Mouse (Mus musculus) kidney, postnatal 14 days (tissue): ENCODE results near the gene Ttc14.
A peak's percentile ranks its signal among the peaks of the same experiment; 100 is the strongest.

Source experiments
- DNase-seq: peaks from one replicate; pipeline ENCODE4 v3.0.0; 2022; ENCODE audit warnings: mixed read lengths

Ttc14 gene

DNA sequence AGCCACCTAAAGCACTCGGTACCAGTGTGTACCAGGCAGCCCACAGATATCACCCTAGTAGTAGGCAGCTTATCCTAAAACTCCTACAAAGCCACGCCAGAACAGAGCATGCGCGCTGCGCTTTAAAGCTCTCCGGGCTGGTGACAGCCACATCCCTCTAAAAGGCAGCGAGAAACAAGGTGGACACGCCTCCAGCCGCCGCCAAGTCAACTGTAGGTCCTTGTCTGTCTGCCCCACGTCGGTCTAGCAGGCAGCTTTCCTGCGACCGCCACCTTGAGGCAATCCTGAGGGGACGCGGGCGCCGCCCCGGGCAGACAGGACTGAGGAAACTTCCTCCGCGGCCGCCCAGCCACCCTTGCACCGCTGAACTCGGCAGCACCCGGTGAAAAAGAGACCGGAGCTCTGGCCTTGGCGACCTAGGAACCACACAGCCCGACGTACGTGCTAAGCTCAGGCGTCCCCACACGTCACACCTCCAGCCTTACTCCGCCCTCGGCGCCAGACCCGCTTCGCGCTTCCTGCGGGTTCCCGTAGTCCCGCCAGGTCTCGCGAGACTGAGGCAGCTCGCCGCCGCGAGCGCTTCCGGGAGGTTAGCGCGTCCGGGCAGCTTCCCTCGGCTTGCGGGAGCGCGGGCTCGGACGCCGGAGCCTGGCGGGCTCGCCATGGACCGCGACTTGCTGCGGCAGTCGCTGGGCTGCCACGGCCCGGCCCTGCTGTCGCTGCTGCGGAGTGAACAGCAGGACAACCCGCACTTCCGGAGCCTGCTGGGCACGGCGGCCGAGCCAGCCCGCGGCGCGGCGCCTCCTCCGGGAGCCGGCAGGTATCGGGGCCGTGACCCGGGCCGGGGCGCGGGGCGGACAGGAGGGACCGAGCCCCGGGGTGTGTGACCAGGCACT is at the start of gene Ttc14:
Ttc14 (plus strand) TSS at position 216 of the 896 bp plus-strand sequence.
- DNase-seq: peak; percentile 97

GRCm38 (mm10) chr3:33790975-33791374 is 8.7 kb upstream of the Ttc14 start:
- DNase-seq: no peak

- no peak for DNase-seq
Measured at GRCm38 (mm10) chr3:33800513-33800820, 835 bp downstream of the Ttc14 start.

DNA sequence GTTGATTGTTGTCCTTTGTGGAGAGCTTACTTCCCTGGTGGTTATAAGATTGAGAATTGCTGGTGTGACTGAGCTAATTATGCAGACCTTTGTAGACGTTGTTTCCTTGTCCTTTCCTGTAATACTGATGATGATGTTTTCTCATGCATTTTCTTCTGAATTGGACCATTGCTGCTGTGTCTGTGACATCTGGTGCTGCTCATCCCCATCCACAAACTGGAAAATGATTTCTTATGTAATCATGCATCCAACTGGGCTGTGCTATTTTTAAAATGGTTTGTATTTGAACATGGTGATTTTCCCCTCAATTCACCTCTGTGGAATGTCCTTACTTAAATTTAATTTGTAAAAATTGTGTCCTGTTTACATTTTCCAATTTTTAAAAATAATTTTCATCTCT is 7.5 kb downstream of the Ttc14 start:
- DNase-seq: no peak

DNA sequence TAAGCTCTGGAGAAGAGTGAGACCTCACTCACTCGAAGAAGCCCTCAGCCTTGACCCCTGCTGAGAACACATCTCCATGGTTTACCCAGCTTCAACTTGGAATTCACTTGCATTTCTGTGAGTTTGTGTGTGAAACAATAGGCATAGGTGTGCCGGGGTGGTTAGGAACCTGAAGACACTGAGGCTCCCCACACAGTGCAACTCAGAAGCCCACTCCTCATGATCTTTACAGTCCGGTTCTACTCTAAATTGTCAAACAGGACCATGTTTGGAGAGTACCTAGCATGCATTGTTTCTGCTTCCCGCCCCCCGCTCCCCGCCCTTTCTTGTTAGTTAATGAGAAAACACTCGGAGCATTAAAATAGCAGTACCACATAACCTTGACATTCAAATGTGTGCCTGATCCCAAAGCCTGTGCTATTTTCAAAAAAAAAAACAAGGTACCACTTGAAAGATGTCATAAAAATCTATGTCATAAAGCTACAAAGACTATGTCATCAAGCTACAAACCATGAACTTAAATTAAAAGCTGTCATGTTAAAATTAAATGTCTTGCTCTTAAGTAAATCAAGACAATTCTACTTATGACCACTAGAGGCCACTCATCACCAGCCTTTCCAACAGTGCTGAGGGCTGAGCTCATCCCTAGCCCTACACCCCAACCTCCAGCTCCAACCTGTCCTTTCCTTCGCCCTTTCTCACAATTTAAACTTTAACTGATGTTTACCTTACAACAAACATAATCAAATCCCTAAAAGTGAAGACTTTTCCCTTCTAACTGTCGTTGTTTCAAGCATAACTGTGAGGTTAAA is 24.7 kb downstream of the Ttc14 start:
- DNase-seq: peak; percentile 48

- no peak for DNase-seq
Measured at GRCm38 (mm10) chr3:33832351-33832750, 32.7 kb downstream of the Ttc14 start.

GRCm38 (mm10) chr3:33836576-33836975 is 36.9 kb downstream of the Ttc14 start:
- no peak for DNase-seq

- no peak for DNase-seq
Measured at GRCm38 (mm10) chr3:33838877-33839276, 39.2 kb downstream of the Ttc14 start.

DNA sequence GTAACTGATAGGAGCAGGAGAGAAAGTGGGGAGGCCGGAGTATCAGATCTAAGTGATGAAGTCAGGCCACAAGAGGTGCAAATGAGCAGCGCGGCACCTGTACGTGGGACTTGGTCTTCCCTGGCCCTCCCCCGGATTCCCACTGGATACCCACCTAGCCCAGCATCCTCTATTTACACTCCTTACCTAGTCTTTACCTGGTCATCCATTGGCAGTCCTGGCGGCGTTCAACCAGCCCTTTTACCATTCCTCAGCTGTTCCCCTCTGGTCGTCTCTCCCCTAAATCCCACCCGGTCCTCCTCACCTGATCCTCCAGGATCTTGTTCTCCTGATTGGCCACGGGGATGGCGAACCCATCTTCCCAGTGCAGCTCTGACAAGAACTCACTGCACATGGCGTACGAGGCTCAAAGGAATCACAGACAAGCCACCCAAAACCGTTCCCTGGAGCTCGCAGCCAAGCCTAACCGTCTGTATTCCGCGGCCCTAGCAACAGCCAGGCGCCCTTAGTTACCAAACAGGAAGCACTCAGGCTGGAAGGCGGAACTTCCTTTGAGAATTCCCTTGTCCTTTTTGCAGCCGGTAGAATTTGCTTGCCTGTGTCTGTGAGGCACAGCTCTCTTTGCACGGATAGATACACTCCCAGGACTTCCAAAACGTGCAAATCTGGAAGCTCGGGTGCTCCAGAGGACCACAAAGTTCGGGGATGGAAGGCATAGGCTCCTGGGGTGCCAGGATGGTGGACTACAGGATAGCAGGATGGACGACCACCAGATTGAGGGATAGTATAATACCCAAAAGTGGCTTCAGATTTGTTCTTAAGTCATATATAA is 44.4 kb downstream of the Ttc14 start, which contains the start of gene Ccdc39:
Ccdc39 (minus strand) TSS at position 510 of the 832 bp plus-strand sequence.
- peak; percentile 79 for DNase-seq

DNA sequence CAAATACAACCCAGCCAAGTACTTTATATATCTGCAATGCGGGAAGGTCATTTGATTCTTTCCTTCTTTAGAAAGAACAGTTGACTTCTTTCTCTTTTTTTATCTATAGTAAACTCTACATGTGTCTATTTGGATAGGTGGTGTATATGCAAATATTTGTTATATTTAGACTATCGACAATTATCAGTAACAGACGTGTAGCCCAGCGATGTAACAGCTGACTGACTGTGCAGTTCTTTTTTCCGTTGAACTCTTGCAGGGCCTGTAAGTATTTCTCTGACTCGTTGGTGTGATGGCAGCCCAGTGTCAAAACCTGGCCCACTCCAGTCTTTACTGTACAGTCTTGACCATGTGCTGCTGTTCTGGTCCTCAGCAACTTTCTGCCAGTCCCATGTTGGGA is 47.0 kb downstream of the Ttc14 start:
- no peak for DNase-seq

GRCm38 (mm10) chr3:33850856-33851255 is 51.2 kb downstream of the Ttc14 start:
- no peak for DNase-seq

DNA sequence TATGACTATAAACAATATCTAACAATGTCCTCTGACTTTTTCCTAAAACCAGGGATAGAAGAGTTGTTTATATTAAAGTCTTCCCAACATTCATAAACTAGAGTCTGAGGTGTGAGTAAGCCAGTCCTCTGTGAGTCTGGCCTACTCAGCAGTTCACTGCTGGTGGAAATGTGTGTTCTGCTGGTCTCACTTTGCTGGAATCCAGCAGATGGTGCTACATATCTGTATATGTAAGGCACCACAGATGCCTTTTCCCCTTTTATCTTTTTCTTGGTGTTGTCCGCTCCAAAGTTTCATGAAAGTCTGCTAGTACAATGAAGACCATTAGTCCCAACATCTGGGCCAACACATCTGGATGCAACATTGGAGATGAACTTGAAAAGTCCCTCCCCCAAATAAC is 53.4 kb downstream of the Ttc14 start:
- DNase-seq: no peak

DNA sequence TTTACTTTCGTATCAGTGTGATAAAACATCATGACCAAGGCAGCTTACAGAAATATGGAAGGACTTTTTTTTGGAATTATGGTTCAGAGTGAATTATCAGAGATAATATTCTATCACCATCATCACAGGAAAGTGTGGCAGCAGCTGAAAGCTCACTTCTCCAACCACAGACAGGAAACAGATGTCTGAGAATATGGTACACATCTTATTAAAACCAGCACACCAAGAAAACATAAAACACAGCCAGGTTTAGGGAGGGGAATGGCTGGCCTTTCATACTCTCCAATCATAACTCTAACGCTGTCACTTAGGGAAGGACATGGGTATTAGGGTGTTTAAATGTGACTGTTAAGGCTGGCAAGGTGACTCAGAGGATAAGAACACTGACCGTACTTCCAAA is 59.3 kb downstream of the Ttc14 start:
- no peak for DNase-seq

GRCm38 (mm10) chr3:33864000-33864540 is 64.4 kb downstream of the Ttc14 start:
- no peak for DNase-seq
